Mouse (Mus musculus): ENCODE data around the gene Wdr73. TPM values are rescaled to one million over a fixed set of nuclear protein-coding genes. Genes with fewer than 3 reads are reported as not detected.

The Wdr73 gene
- polyA plus RNA-seq, 1 experiment from 2014 or later = 39.6 TPM

- 47% methylated on average over 9 of the region's 9 CpGs for WGBS
These were observed 12.0 kb downstream of the Wdr73 start for GRCm38 (mm10) chr7:80889021-80889511.

GRCm38 (mm10) chr7:80888595-80888994 lies 12.5 kb downstream of the Wdr73 start:
- Histone ChIP-seq H3K4me1 (peaks cover 20% of the 10 kb centered on the region), H3K27ac (peak overlapping the region; percentile 78), H3K9me3 (no peaks in the 10 kb centered on the region), H3K36me3 (peaks cover 44% of the 10 kb centered on the region), H3K4me3 (no peak overlapping the region), H3K27me3 (ENCODE audit: insufficient read depth, poor library complexity, severe bottlenecking) (no peaks in the 10 kb centered on the region)
- DNase-seq (ENCODE audit: low spot score) = no peak
- 67% methylated on average over 7 of the region's 7 CpGs for WGBS

More at GRCm38 (mm10) chr7:80889021-80889511, 12.0 kb downstream of the Wdr73 start:
- H3K36me3 ChIP-seq = peaks cover 49% of the 10 kb centered on the region
- peak overlapping the region; percentile 78 for H3K27ac ChIP-seq
- H3K4me3 ChIP-seq = no peak overlapping the region
- no peaks in the 10 kb centered on the region for H3K27me3 ChIP-seq (ENCODE audit: insufficient read depth, poor library complexity, severe bottlenecking)
- peak; percentile 82 for DNase-seq (ENCODE audit: low spot score)
- no peaks in the 10 kb centered on the region for H3K9me3 ChIP-seq
- peaks cover 24% of the 10 kb centered on the region for H3K4me1 ChIP-seq

- no peak overlapping the region for H3K27ac ChIP-seq
- no peak for DNase-seq (ENCODE audit: low spot score)
- WGBS = 30% methylated on average over 1 of the region's 1 CpGs
- no peaks in the 10 kb centered on the region for H3K27me3 ChIP-seq (ENCODE audit: insufficient read depth, poor library complexity, severe bottlenecking)
- no peaks in the 10 kb centered on the region for H3K9me3 ChIP-seq
- no peak overlapping the region for H3K4me3 ChIP-seq
- peaks cover 15% of the 10 kb centered on the region for H3K36me3 ChIP-seq
- H3K4me1 ChIP-seq = peaks cover 26% of the 10 kb centered on the region
These were observed 15.4 kb downstream of the Wdr73 start for GRCm38 (mm10) chr7:80885666-80886065.

- Histone ChIP-seq H3K9me3 (no peaks in the 10 kb centered on the region), H3K27ac (peak overlapping the region; percentile 16; the same call in 1 of the 2 replicates), H3K36me3 (peaks cover 2% of the 10 kb centered on the region; the same call in 1 of the 2 replicates), H3K27me3 (ENCODE audit: insufficient read depth, poor library complexity, severe bottlenecking) (no peaks in the 10 kb centered on the region), H3K4me1 (peaks cover 9% of the 10 kb centered on the region; the same call in 1 of the 2 replicates), H3K4me3 (peak overlapping the region; percentile 35)
- no peak for DNase-seq (ENCODE audit: low spot score)
- 24% methylated on average over 14 of the region's 14 CpGs for WGBS
These were observed 18.1 kb downstream of the Wdr73 start for GRCm38 (mm10) chr7:80882830-80883505.

- 42% methylated on average over 37 of the region's 37 CpGs for WGBS
- Histone ChIP-seq H3K36me3 (peaks cover 69% of the 10 kb centered on the region), H3K27me3 (ENCODE audit: insufficient read depth, poor library complexity, severe bottlenecking) (peaks cover 28% of the 10 kb centered on the region), H3K9me3 (no peaks in the 10 kb centered on the region), H3K4me1 (peaks cover 9% of the 10 kb centered on the region; the same call in 1 of the 2 replicates), H3K27ac (no peak overlapping the region), H3K4me3 (no peak overlapping the region)
- no peak for DNase-seq (ENCODE audit: low spot score)
These were observed 25.3 kb downstream of the Wdr73 start for GRCm38 (mm10) chr7:80875727-80876126.

GRCm38 (mm10) chr7:80873631-80874030 lies 27.4 kb downstream of the Wdr73 start:
- WGBS = 89% methylated on average over 2 of the region's 2 CpGs
- no peak for DNase-seq (ENCODE audit: low spot score)
- Histone ChIP-seq H3K9me3 (no peaks in the 10 kb centered on the region), H3K27ac (no peak overlapping the region), H3K36me3 (peaks cover 90% of the 10 kb centered on the region), H3K4me1 (peaks cover 9% of the 10 kb centered on the region; the same call in 1 of the 2 replicates), H3K4me3 (no peak overlapping the region), H3K27me3 (ENCODE audit: insufficient read depth, poor library complexity, severe bottlenecking) (peaks cover 28% of the 10 kb centered on the region)

GRCm38 (mm10) chr7:80873038-80873437 lies 28.0 kb downstream of the Wdr73 start:
- Histone ChIP-seq H3K27me3 (ENCODE audit: insufficient read depth, poor library complexity, severe bottlenecking) (peaks cover 28% of the 10 kb centered on the region), H3K4me3 (no peak overlapping the region), H3K9me3 (no peaks in the 10 kb centered on the region), H3K4me1 (peaks cover 9% of the 10 kb centered on the region; the same call in 1 of the 2 replicates), H3K36me3 (peaks cover 94% of the 10 kb centered on the region), H3K27ac (no peak overlapping the region)
- 81% methylated on average over 5 of the region's 5 CpGs for WGBS
- no peak for DNase-seq (ENCODE audit: low spot score)

GRCm38 (mm10) chr7:80868686-80869085 lies 32.4 kb downstream of the Wdr73 start:
- Histone ChIP-seq H3K36me3 (peaks cover 90% of the 10 kb centered on the region), H3K9me3 (no peaks in the 10 kb centered on the region), H3K4me1 (peaks cover 12% of the 10 kb centered on the region), H3K27me3 (ENCODE audit: insufficient read depth, poor library complexity, severe bottlenecking) (0 out of 2 replicates have a peak, but pooled peaks cover under 1% of the 10 kb centered on the region), H3K27ac (no peak overlapping the region), H3K4me3 (no peak overlapping the region)
- 88% methylated on average over 2 of the region's 2 CpGs for WGBS
- DNase-seq (ENCODE audit: low spot score) = no peak

GRCm38 (mm10) chr7:80866514-80867147 lies 34.4 kb downstream of the Wdr73 start:
- WGBS = 64% methylated on average over 7 of the region's 7 CpGs
- peaks cover 81% of the 10 kb centered on the region for H3K36me3 ChIP-seq
- H3K4me1 ChIP-seq = peaks cover 22% of the 10 kb centered on the region
- H3K27ac ChIP-seq = peak overlapping the region; percentile 32; the same call in 1 of the 2 replicates
- no peaks in the 10 kb centered on the region for H3K9me3 ChIP-seq
- no peaks in the 10 kb centered on the region for H3K27me3 ChIP-seq (ENCODE audit: insufficient read depth, poor library complexity, severe bottlenecking)
- DNase-seq (ENCODE audit: low spot score) = no peak
- H3K4me3 ChIP-seq = no peak overlapping the region

GRCm38 (mm10) chr7:80865521-80865920 lies 35.5 kb downstream of the Wdr73 start:
- peaks cover 23% of the 10 kb centered on the region for H3K4me1 ChIP-seq
- no peaks in the 10 kb centered on the region for H3K27me3 ChIP-seq (ENCODE audit: insufficient read depth, poor library complexity, severe bottlenecking)
- H3K36me3 ChIP-seq = peaks cover 72% of the 10 kb centered on the region
- peak overlapping the region; percentile 71 for H3K27ac ChIP-seq
- no peak for DNase-seq (ENCODE audit: low spot score)
- H3K9me3 ChIP-seq = no peaks in the 10 kb centered on the region
- no peak overlapping the region for H3K4me3 ChIP-seq
- WGBS = 83% methylated on average over 7 of the region's 7 CpGs

- H3K27me3 ChIP-seq (ENCODE audit: insufficient read depth, poor library complexity, severe bottlenecking) = no peaks in the 10 kb centered on the region
- 0 out of 2 replicates have a peak overlapping the region, but pooled peaks have one; percentile 5 for H3K4me3 ChIP-seq
- H3K9me3 ChIP-seq = no peaks in the 10 kb centered on the region
- no peak for DNase-seq (ENCODE audit: low spot score)
- peaks cover 65% of the 10 kb centered on the region for H3K36me3 ChIP-seq
- H3K4me1 ChIP-seq = peaks cover 27% of the 10 kb centered on the region
- H3K27ac ChIP-seq = peak overlapping the region; percentile 71
- 52% methylated on average over 8 of the region's 8 CpGs for WGBS
These were observed 36.2 kb downstream of the Wdr73 start for GRCm38 (mm10) chr7:80864831-80865230.

GRCm38 (mm10) chr7:80864151-80864550 lies 36.9 kb downstream of the Wdr73 start:
- H3K4me3 ChIP-seq = no peak overlapping the region
- peak overlapping the region; percentile 71; the same call in 1 of the 2 replicates for H3K27ac ChIP-seq
- 65% methylated on average over 1 of the region's 1 CpGs for WGBS
- peaks cover 28% of the 10 kb centered on the region for H3K4me1 ChIP-seq
- peaks cover 59% of the 10 kb centered on the region for H3K36me3 ChIP-seq
- H3K27me3 ChIP-seq (ENCODE audit: insufficient read depth, poor library complexity, severe bottlenecking) = no peaks in the 10 kb centered on the region
- no peak for DNase-seq (ENCODE audit: low spot score)
- no peaks in the 10 kb centered on the region for H3K9me3 ChIP-seq

- Histone ChIP-seq H3K4me3 (no peak overlapping the region), H3K27me3 (ENCODE audit: insufficient read depth, poor library complexity, severe bottlenecking) (no peaks in the 10 kb centered on the region), H3K9me3 (no peaks in the 10 kb centered on the region), H3K4me1 (peaks cover 28% of the 10 kb centered on the region), H3K27ac (peak overlapping the region; percentile 1; the same call in 1 of the 2 replicates), H3K36me3 (peaks cover 52% of the 10 kb centered on the region)
- 89% methylated on average over 5 of the region's 5 CpGs for WGBS
- no peak for DNase-seq (ENCODE audit: low spot score)
These were observed 37.5 kb downstream of the Wdr73 start for GRCm38 (mm10) chr7:80863520-80863919.

Data from heart, embryonic 10.5 days (tissue).